In genomic region chr2:30415157-30415935, GRCm38 (mm10) we compare ENCODE assay signal across 7 mouse cellular contexts. TPM values are rescaled to one million over a fixed set of nuclear protein-coding genes. Genes with fewer than 3 reads are reported as not detected.
A peak's percentile ranks its signal among the peaks of the same experiment; 100 is the strongest.
DNase-seq lines count a peak whose midpoint lies in the region; ATAC-seq lines count a peak whose summit lies in the region.

Gene Crat, minus strand, starts transcription at chr2:30415813.

- peak within 1 kb of the TSS; percentile 85 for H3K4me2 ChIP-seq in intestine, embryonic 14.5 days (ENCODE audit: low read length)

- peak; percentile 93 for ATAC-seq in intestine, embryonic 14.5 days (replicated peaks; ENCODE audit: low FRiP score, low TSS enrichment, low read depth)

- 0 out of 2 replicates have a peak, but pooled peaks cover 6% of the 10 kb centered on the region for H3K36me3 ChIP-seq in intestine, embryonic 14.5 days (ENCODE audit: control insufficient read depth, insufficient read depth, low read length)

- intact Hi-C loops in gastrocnemius, postnatal 14 days (cut with DNase I; ENCODE audit: low total_unique reads): no loop called here
- intact Hi-C loops in left cerebral cortex, postnatal 25 days (cut with DNase I): no loop called here

- peak within 1 kb of the TSS; percentile 95 for H3K27ac ChIP-seq in intestine, embryonic 14.5 days (ENCODE audit: low read depth)

- H3K4me3 ChIP-seq in intestine, embryonic 14.5 days (ENCODE audit: low read depth, low read length): peak within 1 kb of the TSS; percentile 67

- H3K9me3 ChIP-seq in intestine, embryonic 14.5 days (ENCODE audit: control insufficient read depth, low read length): no peaks in the 10 kb centered on the region

- H3K27me3 ChIP-seq in intestine, embryonic 14.5 days (replicated peaks; ENCODE audit: control insufficient read depth, insufficient read depth, low read length): no peaks in the 10 kb centered on the region

- peak; percentile 96 for DNase-seq in adrenal gland, postnatal 10 days
- DNase-seq in embryo, embryonic 10.5 days (ENCODE audit: low spot score): peak; percentile 87
- peak; percentile 96 for DNase-seq in gastrocnemius, postnatal 14 days
- DNase-seq in intestine, embryonic 14.5 days (ENCODE audit: low spot score): peak; percentile 82
- DNase-seq in left cerebral cortex, postnatal 25 days (ENCODE audit: low spot score in 2 of 2): peak; percentile 92 to 95
- DNase-seq in mesoderm, embryonic 11.5 days (ENCODE audit: low read depth, low spot score): peak; percentile 85
- DNase-seq in right cerebral cortex, postnatal 4 days: peak; percentile 81

- peaks cover 26% of the 10 kb centered on the region for H3K4me1 ChIP-seq in intestine, embryonic 14.5 days (replicated peaks; ENCODE audit: control insufficient read depth, insufficient read depth, low read length)

- WGBS in intestine, embryonic 14.5 days: 1% methylated on average over 57 of the region's 58 CpGs

- H3K9ac ChIP-seq in intestine, embryonic 14.5 days (ENCODE audit: low read length): peak within 1 kb of the TSS; percentile 85

RNA-seq across cellular contexts. Expression of gene Crat, which starts in this region (rescaled TPM):
- 100 to 1,000 TPM; 317 to 355 TPM for total RNA-seq in adrenal gland, postnatal 10 days (2021)
- total RNA-seq in gastrocnemius, postnatal 14 days (2021): 100 to 1,000 TPM; 251 to 325 TPM
- 22.6 and 25.3 TPM in 2 replicates for polyA plus RNA-seq in intestine, embryonic 14.5 days (2014; fragmentation: Nextera tagmentation; extraction: Ambion mirVana)
- total RNA-seq in left cerebral cortex, postnatal 25 days (2021): 10 to 100 TPM; 48.4 to 50.7 TPM

Comparison
In these comparisons a context has a peak if more than half of its experiments do, and no peak if none do; other contexts are left out.
1. Peak in every context shown above with its lines: DNase-seq, ATAC-seq, H3K4me3 ChIP-seq and H3K27ac ChIP-seq.
2. RNA of gene Crat (total RNA-seq): 317 to 355 TPM in adrenal gland, postnatal 10 days and 251 to 325 TPM in gastrocnemius, postnatal 14 days; 48.4 to 50.7 TPM in left cerebral cortex, postnatal 25 days; every median in the first group is over 4 times any median in the second.